Mouse (Mus musculus) mouse embryonic stem cell (cell line): Measurements from ENCODE around the gene Cabin1.

Source experiments
- in situ Hi-C, 2 experiments: fragments of 300-500 bp; cut with MboI; formaldehyde crosslinking; loops; 1 replicate in 1 of 2; 3 replicates in 1 of 2; pipeline ENCODE4 v1.14.3; 2019 to 2020; ENCODE audit warnings: low sequenced_read_pairs in 2 of 2, low pct_unique_long_range_greater_than_20kb in 1 of 2, mixed read lengths in 1 of 2; ENCODE audit not compliant: unreplicated experiment in 1 of 2

Gene Cabin1

DNA sequence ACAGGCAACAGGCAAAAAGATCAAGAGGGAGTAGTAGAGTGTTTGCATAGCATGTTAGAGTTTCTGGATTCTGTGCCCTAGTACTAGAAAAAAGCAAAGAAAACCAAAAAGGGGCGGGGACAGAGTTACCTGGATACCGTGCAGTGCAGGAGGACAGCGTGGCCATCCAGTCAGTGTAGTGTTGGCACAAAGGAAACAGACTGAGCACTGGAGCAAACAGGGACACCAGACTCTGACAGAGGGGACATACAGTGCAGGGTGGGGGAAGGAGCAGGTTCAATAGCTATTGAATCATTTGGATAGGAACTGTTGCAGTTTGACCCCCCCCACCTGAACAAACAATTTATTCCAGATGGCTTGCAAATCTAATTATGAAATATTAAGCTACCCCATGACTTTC, 137.2 kb downstream of the Cabin1 start:
- in situ Hi-C loops: no loop called here

DNA sequence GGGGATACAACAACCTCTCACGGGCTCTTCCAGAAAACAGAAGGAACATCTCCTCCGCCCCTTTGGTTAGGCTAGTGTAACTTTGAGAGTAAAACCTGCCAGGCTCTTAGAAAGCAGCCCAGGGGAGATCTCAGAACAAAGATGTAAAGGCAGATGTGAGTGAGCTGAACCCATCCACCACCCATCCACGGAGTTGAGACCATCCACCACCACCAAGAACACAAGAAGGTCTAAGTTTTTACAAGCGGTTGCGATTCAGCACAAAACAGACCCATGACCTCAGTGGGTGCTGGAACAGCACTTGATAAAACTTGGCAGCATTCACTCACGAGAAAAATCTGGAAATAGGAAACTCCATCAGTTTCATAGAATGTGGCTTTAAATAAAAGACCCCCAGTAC, 138.2 kb downstream of the Cabin1 start:
- in situ Hi-C loops: no loop called here

DNA sequence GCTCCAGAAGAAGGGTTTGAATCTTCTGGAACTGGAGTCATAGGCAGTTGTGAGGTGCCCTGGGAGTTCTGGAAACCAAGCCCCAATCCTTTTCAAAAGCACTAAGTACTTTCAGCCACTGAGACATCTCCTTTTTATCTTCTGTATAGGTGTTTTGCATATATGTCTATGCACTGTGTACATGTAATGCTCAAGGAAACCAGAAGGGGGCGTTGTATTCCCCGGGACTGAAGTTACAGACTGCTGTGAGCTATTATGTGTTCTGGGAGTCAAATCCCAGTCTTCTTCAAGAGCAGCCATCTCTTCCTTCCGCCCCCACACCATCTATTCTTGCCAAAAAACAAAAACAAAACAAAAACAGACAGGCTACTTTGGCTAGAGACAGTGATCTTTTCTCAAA, 143.3 kb downstream of the Cabin1 start:
- in situ Hi-C loops: no loop called here

DNA sequence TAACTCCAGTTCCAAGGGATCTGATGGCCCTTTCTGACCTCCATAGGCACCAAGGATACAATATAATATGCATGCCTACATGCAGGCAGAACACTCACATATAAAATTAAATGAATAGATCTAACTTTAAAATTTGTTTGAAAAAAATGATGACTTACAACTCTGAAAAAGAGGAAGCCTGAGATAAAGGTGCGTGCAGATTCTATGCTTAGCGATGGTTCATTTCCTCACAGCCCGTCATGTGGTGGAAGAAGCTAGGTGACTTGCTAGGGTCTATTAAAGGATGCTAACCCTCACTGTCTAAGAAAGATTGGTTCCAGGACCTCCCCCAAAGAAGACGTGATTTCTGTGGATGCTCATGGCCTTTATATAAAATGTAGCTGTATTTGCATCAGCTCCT, 148.1 kb downstream of the Cabin1 start:
- in situ Hi-C loops: no loop called here

DNA sequence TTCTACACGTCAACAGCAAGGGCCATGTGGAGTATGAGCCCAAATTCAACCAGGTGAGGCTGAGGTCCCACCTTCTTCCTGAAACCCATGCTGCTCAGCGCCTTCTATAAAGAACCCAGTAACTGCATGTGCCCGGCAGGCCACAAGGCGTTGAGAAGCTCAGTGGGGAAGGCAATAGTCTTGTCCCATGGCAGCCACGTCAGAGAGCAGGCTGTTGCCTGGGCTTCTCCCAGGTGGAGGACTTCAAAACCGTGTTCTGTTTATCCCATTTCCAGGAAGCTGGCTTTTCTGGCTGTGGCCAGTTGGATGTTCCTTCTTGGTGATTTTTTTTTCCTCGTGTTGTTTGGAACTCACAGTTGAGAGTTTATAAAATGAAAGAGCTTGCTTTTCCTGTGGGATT, 153.7 kb downstream of the Cabin1 start:
- in situ Hi-C loops: no loop called here

DNA sequence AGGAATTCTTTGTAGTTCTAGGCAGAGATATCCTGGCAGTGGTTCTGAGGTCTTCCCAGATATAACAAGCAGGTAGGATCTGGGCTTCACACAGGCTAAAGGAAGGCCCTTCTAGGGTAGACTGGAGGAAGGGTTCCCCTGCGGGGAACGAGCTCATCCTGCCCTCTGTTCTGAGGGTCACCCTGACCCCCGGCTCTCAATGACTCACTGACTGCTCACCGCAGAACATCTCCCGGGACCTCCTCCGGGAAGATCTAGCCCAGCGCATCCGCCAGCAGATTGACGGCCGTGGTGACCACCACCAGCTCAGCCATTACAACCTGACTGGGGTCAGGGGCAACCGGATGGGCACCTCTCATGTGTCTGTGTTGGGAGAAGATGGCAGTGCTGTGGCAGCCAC, 155.2 kb downstream of the Cabin1 start:
- in situ Hi-C loops: loop anchor here in 1 of 2 experiments (10.0 kb wide), 1 partner anchor 346 kb away; the partner anchor contains the start of gene Gm5134

DNA sequence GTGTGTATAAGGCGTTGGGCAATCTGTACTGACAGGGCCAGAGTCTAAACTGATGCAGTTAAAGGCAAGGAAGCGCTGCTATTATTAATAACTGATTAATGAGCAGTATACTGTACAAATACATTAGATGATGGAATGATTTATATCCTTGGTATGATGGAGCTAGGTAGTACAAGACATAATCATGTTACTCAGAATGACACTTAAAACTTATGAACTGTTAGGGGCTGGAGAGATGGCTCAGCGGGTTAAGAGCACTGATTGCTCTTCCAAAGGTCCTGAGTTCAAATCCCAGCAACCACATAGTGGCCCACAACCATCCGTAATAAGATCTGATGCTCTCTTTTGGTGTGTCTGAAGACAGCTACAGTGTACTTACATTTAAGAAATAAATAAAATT, 156.9 kb downstream of the Cabin1 start:
- in situ Hi-C loops: loop anchor here in 1 of 2 experiments (10.0 kb wide), 1 partner anchor 348 kb away; the partner anchor contains the start of gene Gm5134

DNA sequence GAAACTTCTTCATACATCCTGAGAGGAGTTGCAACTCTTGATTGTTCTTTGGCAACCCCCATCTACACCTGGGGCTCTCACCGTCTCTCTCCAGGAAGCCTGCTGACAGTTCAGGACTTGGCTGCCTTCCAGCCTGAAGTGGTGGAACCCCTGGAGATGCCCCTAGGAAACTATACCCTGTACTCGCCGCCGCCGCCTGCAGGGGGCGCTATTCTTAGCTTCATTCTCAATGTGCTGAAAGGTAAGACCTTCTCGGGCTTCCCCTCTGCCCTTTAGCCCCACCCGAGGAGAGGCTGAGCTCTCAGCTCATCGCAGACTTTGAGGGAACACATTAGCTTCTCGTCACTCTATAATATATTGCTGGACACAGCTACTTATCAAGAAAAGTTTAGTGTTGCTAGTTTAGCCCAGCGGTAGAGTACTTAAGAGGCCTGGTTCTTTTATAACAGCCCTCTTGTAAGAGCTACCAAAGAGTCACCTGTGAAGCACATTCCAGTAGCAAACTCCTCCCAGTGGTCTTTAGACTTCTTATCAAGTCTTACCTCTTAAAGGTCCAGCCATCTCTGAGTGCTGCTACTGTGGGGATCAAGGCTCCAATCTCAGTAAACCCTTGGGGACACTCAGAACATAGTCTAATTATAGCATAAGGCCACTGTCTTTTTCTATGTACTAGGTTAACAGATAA, 158.8 kb downstream of the Cabin1 start:
- in situ Hi-C loops: loop anchor here in 1 of 2 experiments (10.0 kb wide), 1 partner anchor 349 kb away; the partner anchor contains the start of gene Gm5134

DNA sequence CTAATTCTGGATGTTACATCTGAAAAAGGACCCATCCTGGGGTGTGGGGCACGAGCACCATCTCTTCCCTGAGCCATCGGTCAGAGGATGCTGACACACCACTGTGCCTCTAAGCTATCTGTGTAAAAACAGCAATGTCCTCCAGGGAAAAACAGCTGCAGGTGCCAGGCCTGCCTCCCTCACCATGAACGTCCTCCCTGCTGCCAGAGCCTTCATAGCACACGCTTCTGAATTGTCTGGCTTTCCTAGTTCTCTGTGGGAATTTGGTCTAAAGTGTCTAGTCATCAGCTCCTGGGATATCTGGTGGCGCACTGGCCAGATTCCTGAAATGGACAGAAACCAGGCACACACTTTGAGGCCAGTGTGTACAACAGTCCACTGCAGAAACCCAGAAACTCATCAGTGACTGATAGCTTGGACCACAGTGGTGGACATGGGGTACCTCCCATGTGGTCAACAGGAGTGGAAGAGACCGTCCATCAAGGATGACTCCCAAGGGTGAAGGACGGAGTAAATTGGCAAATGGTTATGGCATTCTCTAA, 163.9 kb downstream of the Cabin1 start:
- in situ Hi-C loops: loop anchor here in 1 of 2 experiments (10.0 kb wide), 1 partner anchor 355 kb away; the partner anchor contains the start of gene Gm5134
